Mouse (Mus musculus) MEL (cell line): ENCODE measurements at regions not wholly inside any gene's neighbourhood (a gene's known extent, or its start where the extent isn't known, plus 50 kb on each side); places are given as distances from the start of the nearest gene placed in this dataset.

Source experiments
- DNase-seq: peaks from one replicate; pipeline ENCODE4 v3.0.0; 2011; ENCODE audit warnings: low read depth, low spot score
- H3K27ac ChIP-seq: 2 replicates; pipeline ENCODE4 v1.5.1; 2012; ENCODE audit warnings: low read depth, mild to moderate bottlenecking, control low read depth, low read length, moderate library complexity; ENCODE audit not compliant: control insufficient read depth
- H3K27me3 ChIP-seq, 2 experiments: fragments of 150-350 bp in 1 of 2; sonication (generic) in 1 of 2; 2 replicates each; pipeline ENCODE4 v1.6.1; 2012; ENCODE audit warnings: low read length in 2 of 2, mild to moderate bottlenecking in 2 of 2, improper control_type of control experiment in 1 of 2, moderate library complexity in 1 of 2; ENCODE audit not compliant: insufficient read depth in 2 of 2, control insufficient read depth in 1 of 2
- H3K36me3 ChIP-seq, 2 experiments: 2 replicates each; pipeline ENCODE4 v1.6.1; 2012 to 2014; ENCODE audit warnings: low read length in 2 of 2, improper control_type of control experiment in 1 of 2, inconsistent platforms in 1 of 2, mild to moderate bottlenecking in 1 of 2; ENCODE audit not compliant: insufficient read depth in 2 of 2, control insufficient read depth in 1 of 2
- H3K4me1 ChIP-seq, 2 experiments: fragments of 150-350 bp in 1 of 2; sonication (generic) in 1 of 2; 2 replicates each; pipeline ENCODE4 v1.6.1; 2012; ENCODE audit warnings: low read length in 2 of 2, improper control_type of control experiment in 1 of 2, mild to moderate bottlenecking in 1 of 2; ENCODE audit not compliant: insufficient read depth in 2 of 2, control insufficient read depth in 1 of 2
- H3K4me3 ChIP-seq, 2 experiments: fragments of 150-350 bp in 1 of 2; sonication (generic) in 1 of 2; 2 replicates each; pipeline ENCODE4 v1.5.1; 2012; ENCODE audit warnings: low read depth in 2 of 2, low read length in 2 of 2, mild to moderate bottlenecking in 2 of 2, moderate library complexity in 2 of 2, control low read depth in 1 of 2, improper control_type of control experiment in 1 of 2; ENCODE audit not compliant: control insufficient read depth in 1 of 2, insufficient read depth in 1 of 2
- H3K79me2 ChIP-seq: 2 replicates; pipeline ENCODE4 v1.6.1; 2012; ENCODE audit warnings: mild to moderate bottlenecking, low read length, moderate library complexity; ENCODE audit not compliant: control insufficient read depth, poor library complexity, insufficient read depth
- H3K9ac ChIP-seq: 2 replicates; pipeline ENCODE4 v1.6.1; 2012; ENCODE audit warnings: low read depth, mild to moderate bottlenecking, control low read depth, low read length, moderate library complexity; ENCODE audit not compliant: control insufficient read depth, poor library complexity, severe bottlenecking
- H3K9me3 ChIP-seq: fragments of 150-350 bp; sonication (generic); replicated peaks from 2 replicates; pipeline ENCODE4 v1.6.1; 2012; ENCODE audit warnings: mild to moderate bottlenecking, low read length, improper control_type of control experiment, moderate library complexity; ENCODE audit not compliant: insufficient read depth
- CHD1 ChIP-seq: IDR thresholded peaks from 2 replicates; pipeline ENCODE4 v1.6.1; 2012; ENCODE audit warnings: low read depth, mild to moderate bottlenecking, inconsistent platforms, low read length, improper control_type of control experiment
- CHD2 ChIP-seq: IDR thresholded peaks from 2 replicates; pipeline ENCODE4 v1.6.1; 2011; ENCODE audit warnings: low read length, improper control_type of control experiment
- ELF1 ChIP-seq: IDR thresholded peaks from 2 replicates; pipeline ENCODE4 v1.6.1; 2014; ENCODE audit warnings: low read depth, mild to moderate bottlenecking, inconsistent platforms, low read length, improper control_type of control experiment, moderate library complexity
- EP300 ChIP-seq, 2 experiments: IDR thresholded peaks; 2 replicates each; pipeline ENCODE4 v1.6.1; 2011; ENCODE audit warnings: improper control_type of control experiment in 2 of 2, low read length in 2 of 2, low read depth in 1 of 2, mild to moderate bottlenecking in 1 of 2
- ETS1 ChIP-seq: IDR thresholded peaks from 2 replicates; pipeline ENCODE4 v1.6.1; 2012; ENCODE audit warnings: low read depth, mild to moderate bottlenecking, inconsistent platforms, low read length, improper control_type of control experiment, moderate library complexity
- HCFC1 ChIP-seq: IDR thresholded peaks from 2 replicates; pipeline ENCODE4 v1.6.1; 2012; ENCODE audit warnings: low read depth, mild to moderate bottlenecking, inconsistent platforms, low read length, improper control_type of control experiment, moderate library complexity
- KAT2A ChIP-seq: conservative IDR thresholded peaks from 2 replicates; pipeline ENCODE4 v1.6.1; 2012; ENCODE audit warnings: low read depth, low read length, improper control_type of control experiment, inconsistent platforms
- MAFK ChIP-seq: IDR thresholded peaks from 2 replicates; pipeline ENCODE4 v1.6.1; 2011; ENCODE audit warnings: low read depth, mild to moderate bottlenecking, low read length, improper control_type of control experiment, borderline replicate concordance
- MAX ChIP-seq: IDR thresholded peaks from 2 replicates; pipeline ENCODE4 v1.6.1; 2011; ENCODE audit warnings: low read length, improper control_type of control experiment
- MEF2A ChIP-seq: IDR thresholded peaks from 2 replicates; pipeline ENCODE4 v1.6.1; 2014; ENCODE audit warnings: low read depth, mild to moderate bottlenecking, inconsistent platforms, low read length, improper control_type of control experiment; ENCODE audit not compliant: poor library complexity, insufficient replicate concordance, severe bottlenecking; ENCODE audit errors: extremely low read depth
- MXI1 ChIP-seq: IDR thresholded peaks from 2 replicates; pipeline ENCODE4 v1.6.1; 2011; ENCODE audit warnings: mild to moderate bottlenecking, low read depth, low read length, improper control_type of control experiment
- MYB ChIP-seq: IDR thresholded peaks from 2 replicates; pipeline ENCODE4 v1.6.1; 2011; ENCODE audit warnings: mild to moderate bottlenecking, low read depth, low read length, improper control_type of control experiment
- MYC ChIP-seq: IDR thresholded peaks from 2 replicates; pipeline ENCODE4 v1.6.1; 2011; ENCODE audit warnings: low read depth, mild to moderate bottlenecking, low read length, improper control_type of control experiment, moderate library complexity
- NRF1 ChIP-seq: IDR thresholded peaks from 2 replicates; pipeline ENCODE4 v1.6.1; 2014; ENCODE audit warnings: low read depth, mild to moderate bottlenecking, inconsistent platforms, low read length, improper control_type of control experiment, moderate library complexity; ENCODE audit not compliant: poor library complexity, insufficient read depth, severe bottlenecking
- POLR2AphosphoS5 ChIP-seq: IDR thresholded peaks from 2 replicates; pipeline ENCODE4 v1.6.1; 2012; ENCODE audit warnings: low read depth, borderline replicate concordance, mild to moderate bottlenecking, inconsistent platforms, low read length, moderate library complexity, mixed read lengths
- RAD21 ChIP-seq: IDR thresholded peaks from 2 replicates; pipeline ENCODE4 v1.6.1; 2011; ENCODE audit warnings: mild to moderate bottlenecking, low read depth, low read length, improper control_type of control experiment
- RCOR1 ChIP-seq: IDR thresholded peaks from 2 replicates; pipeline ENCODE4 v1.6.1; 2012; ENCODE audit warnings: low read depth, mild to moderate bottlenecking, inconsistent platforms, low read length, improper control_type of control experiment
- SIN3A ChIP-seq: IDR thresholded peaks from 2 replicates; pipeline ENCODE4 v1.6.1; 2012; ENCODE audit warnings: low read length, improper control_type of control experiment, inconsistent platforms
- SMC3 ChIP-seq: IDR thresholded peaks from 2 replicates; pipeline ENCODE4 v1.6.1; 2011; ENCODE audit warnings: low read depth, low read length, improper control_type of control experiment
- TBP ChIP-seq: IDR thresholded peaks from 2 replicates; pipeline ENCODE4 v1.8.0; 2011; ENCODE audit warnings: low read depth, low read length, improper control_type of control experiment
- TCF12 ChIP-seq: IDR thresholded peaks from 2 replicates; pipeline ENCODE4 v1.6.1; 2014; ENCODE audit warnings: low read depth, mild to moderate bottlenecking, inconsistent platforms, low read length, improper control_type of control experiment, moderate library complexity
- USF1 ChIP-seq: IDR thresholded peaks from 2 replicates; pipeline ENCODE4 v1.6.1; 2014; ENCODE audit warnings: low read depth, mild to moderate bottlenecking, inconsistent platforms, low read length, improper control_type of control experiment, moderate library complexity
- USF2 ChIP-seq, 2 experiments: IDR thresholded peaks; 2 replicates each; pipeline ENCODE4 v1.6.1; 2011 to 2012; ENCODE audit warnings: improper control_type of control experiment in 2 of 2, low read length in 2 of 2, borderline replicate concordance in 1 of 2, inconsistent platforms in 1 of 2, low read depth in 1 of 2, mild to moderate bottlenecking in 1 of 2; ENCODE audit not compliant: insufficient read depth in 1 of 2

DNA sequence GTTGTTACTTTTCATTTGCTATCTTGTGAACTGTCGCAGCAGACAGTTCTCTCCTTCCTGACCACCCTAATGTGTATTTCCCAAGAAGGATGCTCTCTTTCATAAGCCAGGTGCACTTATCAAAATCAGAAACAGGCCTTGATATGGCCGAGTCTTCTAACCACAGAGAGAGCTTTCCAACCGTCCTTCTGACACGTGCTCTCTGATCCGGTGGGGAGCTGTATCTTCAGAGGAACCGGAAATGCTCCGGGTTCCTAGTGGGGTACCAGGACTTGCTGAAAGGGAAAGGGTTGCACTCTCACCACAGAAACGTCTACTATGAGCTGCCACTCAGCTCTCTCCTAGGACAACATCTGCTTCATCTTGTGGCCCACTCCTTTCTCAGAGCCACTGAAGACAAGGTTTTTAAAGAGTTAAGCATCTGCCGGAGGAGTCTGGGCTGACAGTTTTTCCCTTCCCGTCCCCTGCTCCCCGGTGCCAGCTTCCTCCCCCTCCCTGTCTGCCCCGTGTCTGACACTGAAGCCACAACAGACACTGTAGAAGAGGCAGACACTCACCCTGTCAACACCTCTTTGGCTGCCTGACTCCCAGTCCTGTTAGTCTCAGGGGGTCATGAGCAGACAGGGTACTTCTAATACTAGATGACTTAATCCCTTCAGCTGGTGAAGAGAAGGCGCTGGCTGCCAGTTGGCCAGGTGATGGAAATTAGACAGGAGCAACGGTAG is 327.0 kb upstream of the Runx1 start (continued):
- TF ChIP-seq ETS1 = peak; percentile 97
- no peak; the same call in 1 of the 2 replicates for TF ChIP-seq RAD21
- TF ChIP-seq SMC3 = no peak; the same call in 1 of the 2 replicates
- TF ChIP-seq RCOR1 = peak; percentile 97
- TF ChIP-seq, all 39 proteins: peak for 26

DNA sequence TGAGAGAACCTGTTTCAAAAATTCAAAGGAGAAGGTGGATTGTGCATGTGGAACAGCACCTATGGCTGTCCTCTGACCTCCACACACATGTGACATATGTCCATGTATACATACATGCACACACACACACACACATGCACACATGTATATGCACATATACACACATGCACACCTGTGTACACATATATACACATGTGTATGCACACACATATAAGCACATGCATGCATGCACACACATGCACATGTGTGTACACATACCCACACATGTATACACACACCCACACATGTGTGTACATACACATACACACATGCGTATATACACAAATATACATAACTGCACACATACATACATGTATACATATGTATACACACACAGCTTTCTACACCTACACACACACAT is 326.1 kb upstream of the Runx1 start:
- H3K9ac ChIP-seq = peak overlapping the region; percentile 57
- H3K79me2 ChIP-seq = no peaks in the 10 kb centered on the region
- H3K9me3 ChIP-seq = no peaks in the 10 kb centered on the region
- H3K4me3 ChIP-seq = no peak overlapping the region
- DNase-seq = no peak
- TF ChIP-seq MYC = no peak
- no peak for TF ChIP-seq MAFK
- peak in 1 of 2 experiments; percentile 5; a peak in 1 of 4 replicates for TF ChIP-seq EP300 (IDR thresholded peaks at IDR 0.05; ENCODE audit: low read depth in 1 of 2, low read length in 2 of 2)
- peak; percentile 61; the same call in 1 of the 2 replicates for TF ChIP-seq MAX
- no peak for TF ChIP-seq KAT2A
- TF ChIP-seq USF1 = no peak
- TF ChIP-seq SIN3A = no peak
- TF ChIP-seq TCF12 = no peak
- no peak for TF ChIP-seq CHD2
- TF ChIP-seq MEF2A = no peak
- TF ChIP-seq ELF1 = no peak
- TF ChIP-seq HCFC1 = no peak
- no peak for TF ChIP-seq MXI1
- peak; percentile 96 for TF ChIP-seq POLR2AphosphoS5
- TF ChIP-seq NRF1 = no peak
- TF ChIP-seq USF2 (IDR thresholded peaks at IDR 0.05; ENCODE audit: borderline replicate concordance in 1 of 2, insufficient read depth in 1 of 2, low read depth in 1 of 2, low read length in 2 of 2) = no peak
- TF ChIP-seq RAD21 = no peak
- no peak for TF ChIP-seq MYB
- TF ChIP-seq ETS1 = 0 out of 2 replicates have a peak, but pooled peaks have one; percentile 20
- TF ChIP-seq CHD1 = no peak
- TF ChIP-seq TBP = no peak
- peaks cover 0 to 58% of the 10 kb centered on the region in 2 experiments; a peak in 2 of 4 replicates for H3K36me3 ChIP-seq
- no peaks in the 10 kb centered on the region for H3K27me3 ChIP-seq
- peak overlapping the region; percentile 99 for H3K27ac ChIP-seq
- peaks cover 32 to 53% of the 10 kb centered on the region in 2 experiments for H3K4me1 ChIP-seq
